Mouse (Mus musculus) right cerebral cortex, postnatal 4 days (tissue): ENCODE measurements around the gene Cdc34b.

ENCODE experiments used
- DNase-seq: peaks from one replicate; pipeline ENCODE4 v3.0.0-alpha.2; 2022

Gene Cdc34b

GRCm38 (mm10) chr11:94735746-94736145 lies 5.8 kb upstream of the Cdc34b start:
- DNase-seq, result no peak

- DNase-seq, result no peak
These were observed 11.5 kb downstream of the Cdc34b start for GRCm38 (mm10) chr11:94752946-94753713.

GRCm38 (mm10) chr11:94759916-94760315 lies 18.3 kb downstream of the Cdc34b start:
- DNase-seq, result no peak

GRCm38 (mm10) chr11:94760364-94760763 lies 18.8 kb downstream of the Cdc34b start:
- no peak for DNase-seq

GRCm38 (mm10) chr11:94760799-94761198 lies 19.2 kb downstream of the Cdc34b start:
- no peak for DNase-seq

- DNase-seq, result no peak
These were observed 20.7 kb downstream of the Cdc34b start for GRCm38 (mm10) chr11:94762281-94762680.

GRCm38 (mm10) chr11:94762775-94763174 lies 21.2 kb downstream of the Cdc34b start:
- DNase-seq, result no peak

GRCm38 (mm10) chr11:94767241-94767640 lies 25.7 kb downstream of the Cdc34b start:
- no peak for DNase-seq

- no peak for DNase-seq
These were observed 30.9 kb downstream of the Cdc34b start for GRCm38 (mm10) chr11:94772363-94773055.

GRCm38 (mm10) chr11:94773851-94774250 lies 32.3 kb downstream of the Cdc34b start:
- no peak for DNase-seq

GRCm38 (mm10) chr11:94774887-94775497 lies 33.4 kb downstream of the Cdc34b start:
- DNase-seq, result no peak

- no peak for DNase-seq
These were observed 41.0 kb downstream of the Cdc34b start, which contains the start of gene Tmem92 for GRCm38 (mm10) chr11:94782603-94783002. Gene Tmem92 (minus strand): TSS chr11:94782703.

GRCm38 (mm10) chr11:94785247-94785646 lies 43.7 kb downstream of the Cdc34b start:
- DNase-seq, result peak; percentile 57

GRCm38 (mm10) chr11:94791700-94792099 lies 50.1 kb downstream of the Cdc34b start:
- DNase-seq, result no peak
